Mouse (Mus musculus): ENCODE data around the gene Spsb1. TPM values are rescaled to one million over a fixed set of nuclear protein-coding genes. Genes with fewer than 3 reads are reported as not detected.

Spsb1 gene
- total and polyA plus RNA-seq, 3 experiments: 0.04 to 0.19 (median 0.07) TPM

DNA sequence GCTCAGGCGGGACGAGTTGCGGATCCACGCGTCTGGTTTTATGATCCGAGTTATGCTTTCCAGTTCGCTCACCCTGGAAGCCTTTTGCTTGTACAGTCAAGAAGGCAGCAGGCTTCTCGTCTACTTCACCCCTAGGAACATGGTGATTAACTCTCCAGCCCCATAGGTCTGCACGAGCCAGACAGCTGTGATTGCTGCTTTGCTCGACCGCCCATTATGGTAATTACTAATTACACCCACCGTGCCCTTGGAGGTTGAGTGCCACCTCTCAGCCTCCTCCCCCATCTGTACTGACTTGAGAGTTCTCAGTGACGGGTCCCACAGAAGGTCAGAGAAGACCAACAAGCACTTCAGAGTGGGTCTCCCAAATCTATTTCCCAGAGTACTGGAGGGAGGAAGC lies 5.2 kb downstream of the Spsb1 start:
- TF ChIP-seq MAFK (IDR thresholded peaks at IDR 0.05; ENCODE audit: insufficient replicate concordance, low read length) (no peak), MEF2A (IDR thresholded peaks at IDR 0.05; ENCODE audit: borderline replicate concordance, low read depth, low read length) (no peak), ELF1 (IDR thresholded peaks at IDR 0.05; ENCODE audit: low read depth, low read length) (no peak), RCOR1 (conservative IDR thresholded peaks at IDR 0.05; ENCODE audit: low read depth, low read length) (no peak), SMC3 (IDR thresholded peaks at IDR 0.05; ENCODE audit: low read depth, low read length) (no peak)
- Histone ChIP-seq H3K4me1 (ENCODE audit: control insufficient read depth in 1 of 2, insufficient read depth in 2 of 2) (peaks cover 0 to 8% of the 10 kb centered on the region in 2 experiments; a peak in 2 of 4 replicates), H3K27me3 (replicated peaks) (peaks cover 68% of the 10 kb centered on the region), H3K79me2 (replicated peaks; ENCODE audit: control insufficient read depth, extremely low read depth, insufficient read depth, poor library complexity, severe bottlenecking) (no peaks in the 10 kb centered on the region), H3K36me3 (replicated peaks in 1 of 2; ENCODE audit: control insufficient read depth in 1 of 2, insufficient read depth in 1 of 2, low read length in 1 of 2) (no peaks in the 10 kb centered on the region), H3K4me2 (ENCODE audit: insufficient read depth, low read depth, poor library complexity, severe bottlenecking) (no peak overlapping the region), H3K27ac (ENCODE audit: insufficient read depth, low read depth) (no peak overlapping the region), H3K9ac (ENCODE audit: insufficient read depth, low read depth) (no peak overlapping the region), H3K9me3 (replicated peaks; ENCODE audit: low read length) (no peaks in the 10 kb centered on the region), H3K4me3 (replicated peaks in 1 of 3; ENCODE audit: low read depth in 2 of 3, low read length in 2 of 3, poor library complexity in 1 of 3) (no peak overlapping the region)
- in situ Hi-C loops (cut with MboI; ENCODE audit: low pct_ligation_motif_present, low pct_unique_long_range_greater_than_20kb, low sequenced_read_pairs) (loop anchor here (10.0 kb wide), 1 partner anchor 75 kb away; no protein-coding TSS in a partner anchor), dilution Hi-C loops (cut with MboI; ENCODE audit: extremely low pct_ligation_motif_present, extremely low pct_unique_long_range_greater_than_20kb, low sequenced_read_pairs) (loop anchor here (25.0 kb wide), 1 partner anchor 162 kb away; no protein-coding TSS in a partner anchor)
- no peak for DNase-seq (ENCODE audit: extremely low read depth)

DNA sequence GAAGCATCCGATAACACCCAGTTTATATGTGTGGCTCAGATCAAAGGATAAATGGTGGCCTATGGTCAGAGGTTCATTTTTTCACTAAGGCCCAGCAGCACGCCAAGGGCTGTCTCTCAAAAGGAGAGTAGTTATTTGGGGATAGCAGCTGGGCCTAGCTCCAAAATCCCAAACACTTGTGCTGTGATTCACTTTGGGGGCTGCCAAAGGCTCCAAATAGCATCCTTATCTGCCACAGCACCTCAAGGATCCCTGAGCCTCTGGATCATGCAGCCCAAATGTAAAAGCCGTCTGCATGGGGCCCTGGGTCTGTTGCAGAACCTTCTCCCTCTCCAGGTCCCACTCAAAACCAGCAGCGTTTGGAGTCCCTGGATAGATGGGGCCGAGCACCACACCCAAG lies 6.7 kb downstream of the Spsb1 start:
- TF ChIP-seq JUND (conservative IDR thresholded peaks at IDR 0.05; ENCODE audit: low read depth, low read length) (no peak), PAX5 (IDR thresholded peaks at IDR 0.05; ENCODE audit: low read length) (no peak), MYC (IDR thresholded peaks at IDR 0.05; ENCODE audit: low read depth, low read length) (no peak), KAT2A (IDR thresholded peaks at IDR 0.05; ENCODE audit: insufficient replicate concordance, low read length) (no peak), ELF1 (IDR thresholded peaks at IDR 0.05; ENCODE audit: low read depth, low read length) (no peak), POLR2A (IDR thresholded peaks at IDR 0.05; ENCODE audit: low read depth, low read length) (no peak), MAZ (IDR thresholded peaks at IDR 0.05; ENCODE audit: low read depth, low read length) (no peak), EP300 (IDR thresholded peaks at IDR 0.05; ENCODE audit: low read length) (no peak), ZKSCAN1 (IDR thresholded peaks at IDR 0.05; ENCODE audit: borderline replicate concordance, low read depth, low read length) (no peak), SIN3A (IDR thresholded peaks at IDR 0.05; ENCODE audit: low read length) (no peak), MAX (IDR thresholded peaks at IDR 0.05; ENCODE audit: low read length) (no peak), SMC3 (IDR thresholded peaks at IDR 0.05; ENCODE audit: low read depth, low read length) (no peak), CTCF (conservative IDR thresholded peaks at IDR 0.05 in 1 of 2, IDR thresholded peaks at IDR 0.05 in 1 of 2; ENCODE audit: low read depth in 2 of 2, low read length in 2 of 2) (no peak), HCFC1 (IDR thresholded peaks at IDR 0.05; ENCODE audit: low read depth, low read length) (no peak), E2F4 (IDR thresholded peaks at IDR 0.05; ENCODE audit: insufficient replicate concordance, low read depth, low read length) (no peak), NRF1 (IDR thresholded peaks at IDR 0.05; ENCODE audit: low read depth, low read length) (no peak), UBTF (IDR thresholded peaks at IDR 0.05; ENCODE audit: low read depth, low read length) (no peak), USF2 (conservative IDR thresholded peaks at IDR 0.05; ENCODE audit: low read depth, low read length) (no peak), TBP (conservative IDR thresholded peaks at IDR 0.05; ENCODE audit: low read depth, low read length) (no peak), IRF4 (IDR thresholded peaks at IDR 0.05; ENCODE audit: low read depth, low read length) (no peak)
- Histone ChIP-seq H3K4me3 (replicated peaks in 1 of 3; ENCODE audit: low read depth in 2 of 3, low read length in 2 of 3, poor library complexity in 1 of 3) (no peak overlapping the region), H3K4me1 (ENCODE audit: control insufficient read depth in 1 of 2, insufficient read depth in 2 of 2) (peaks cover 0 to 4% of the 10 kb centered on the region in 2 experiments; a peak in 1 of 4 replicates), H3K27me3 (replicated peaks) (peaks cover 62% of the 10 kb centered on the region), H3K27ac (ENCODE audit: insufficient read depth, low read depth) (no peak overlapping the region), H3K4me2 (ENCODE audit: insufficient read depth, low read depth, poor library complexity, severe bottlenecking) (no peak overlapping the region), H3K36me3 (replicated peaks in 1 of 2; ENCODE audit: control insufficient read depth in 1 of 2, insufficient read depth in 1 of 2, low read length in 1 of 2) (no peaks in the 10 kb centered on the region), H3K9ac (ENCODE audit: insufficient read depth, low read depth) (no peak overlapping the region), H3K9me3 (replicated peaks; ENCODE audit: low read length) (no peaks in the 10 kb centered on the region), H3K79me2 (replicated peaks; ENCODE audit: control insufficient read depth, extremely low read depth, insufficient read depth, poor library complexity, severe bottlenecking) (no peaks in the 10 kb centered on the region)
- dilution Hi-C loops (cut with MboI; ENCODE audit: extremely low pct_ligation_motif_present, extremely low pct_unique_long_range_greater_than_20kb, low sequenced_read_pairs): no loop called here
- no peak for DNase-seq (ENCODE audit: extremely low read depth)
- in situ Hi-C loops (cut with MboI; ENCODE audit: low pct_ligation_motif_present, low pct_unique_long_range_greater_than_20kb, low sequenced_read_pairs): loop anchor here (10.0 kb wide), 1 partner anchor 73 kb away; no protein-coding TSS in a partner anchor
